Mouse (Mus musculus) Patski (cell line): ENCODE results near the gene Cdkl1. TPM values are rescaled to one million over a fixed set of nuclear protein-coding genes. Genes with fewer than 3 reads are reported as not detected.

Experiments used
- ATAC-seq: fragments of 100-300 bp; one replicate; pipeline ENCODE4 v1.8.0; 2021
- CTCF ChIA-PET: fragments of 350-600 bp; sonication (Branson Sonifier 250); formaldehyde crosslinking; loops from one replicate; lab custom pipeline; 2022; ENCODE audit warnings: inconsistent platforms; lab: Charles Lee
- POLR2A ChIA-PET: fragments of 350-600 bp; sonication (Branson Sonifier 250); formaldehyde crosslinking; loops from one replicate; lab custom pipeline; 2022; ENCODE audit warnings: antibody characterized with exemption, inconsistent platforms; lab: Charles Lee
- DNase-seq: peaks from one replicate; pipeline ENCODE4 v3.0.0-alpha.2; 2011; ENCODE audit warnings: low read depth, low spot score
- H3K27me3 ChIP-seq: fragments of 371-371 bp; one replicate; pipeline ENCODE4 v1.5.1; 2021
- CTCF ChIP-seq: fragments of 100-300 bp; IDR thresholded peaks from one replicate; pipeline ENCODE4 v1.5.1; 2021
- in situ Hi-C: fragments of 300-500 bp; cut with MboI; formaldehyde crosslinking; loops from 3 replicates; pipeline ENCODE4 v1.11.1; 2018; ENCODE audit warnings: low pct_unique_long_range_greater_than_20kb, mixed read lengths
- polyA plus RNA-seq: library from polyadenylated mRNA; unstranded; gene quantifications from one replicate; pipeline ENCODE4 v1.2.3, GENCODE M21; 2021

Cdkl1 gene
- polyA plus RNA-seq, 1 experiment from 2014 or later: 1.3 TPM

- in situ Hi-C loops: no loop called here
- CTCF ChIA-PET: no interaction called here
- ATAC-seq (no peak), DNase-seq (no peak)
- TF ChIP-seq CTCF: no peak
- POLR2A ChIA-PET: no interaction called here
- H3K27me3 ChIP-seq: no peaks in the 10 kb centered on the region
Measured at GRCm38 (mm10) chr12:69766185-69766904, 24.7 kb downstream of the Cdkl1 start.

- no peaks in the 10 kb centered on the region for H3K27me3 ChIP-seq
- ChIA-PET CTCF (no interaction called here), POLR2A (no interaction called here)
- TF ChIP-seq CTCF: no peak
- DNase-seq: no peak
- no peak for ATAC-seq
- in situ Hi-C loops: no loop called here
Measured at GRCm38 (mm10) chr12:69765543-69765942, 25.5 kb downstream of the Cdkl1 start.

- ChIA-PET CTCF (interaction anchor here (0.6 kb wide), 1 partner anchor 16 kb away, joined by 3 read pairs; no protein-coding TSS in a partner anchor), POLR2A (no interaction called here)
- ATAC-seq (no peak), DNase-seq (no peak)
- H3K27me3 ChIP-seq: no peaks in the 10 kb centered on the region
- no peak for TF ChIP-seq CTCF
- in situ Hi-C loops: no loop called here
Measured at GRCm38 (mm10) chr12:69761603-69762002, 29.5 kb downstream of the Cdkl1 start.

GRCm38 (mm10) chr12:69760743-69761406, 30.2 kb downstream of the Cdkl1 start:
- in situ Hi-C loops: no loop called here
- no peaks in the 10 kb centered on the region for H3K27me3 ChIP-seq
- TF ChIP-seq CTCF: no peak
- DNase-seq: no peak
- ATAC-seq: no peak
- ChIA-PET POLR2A (no interaction called here), CTCF (no interaction called here)

GRCm38 (mm10) chr12:69760014-69760413, 31.1 kb downstream of the Cdkl1 start:
- H3K27me3 ChIP-seq: no peaks in the 10 kb centered on the region
- in situ Hi-C loops: no loop called here
- ChIA-PET CTCF (no interaction called here), POLR2A (no interaction called here)
- ATAC-seq (no peak), DNase-seq (no peak)
- TF ChIP-seq CTCF: no peak

- no peak for TF ChIP-seq CTCF
- no peak for ATAC-seq
- no peak for DNase-seq
- in situ Hi-C loops: loop anchor here (5.0 kb wide), 1 partner anchor 128 kb away; no protein-coding TSS in a partner anchor
- H3K27me3 ChIP-seq: no peaks in the 10 kb centered on the region
- ChIA-PET POLR2A (interaction anchor here (0.6 to 1.1 kb wide), 2 partner anchors 8 to 54 kb away, joined by 3 to 4 read pairs; no protein-coding TSS in a partner anchor), CTCF (interaction anchor here (0.8 to 0.9 kb wide), 2 partner anchors 13 to 135 kb away, joined by 3 to 4 read pairs; no protein-coding TSS in a partner anchor)
Measured at GRCm38 (mm10) chr12:69759267-69759885, 31.7 kb downstream of the Cdkl1 start.

GRCm38 (mm10) chr12:69758221-69759185, 32.6 kb downstream of the Cdkl1 start:
- in situ Hi-C loops: loop anchor here (5.0 kb wide), 1 partner anchor 129 kb away; no protein-coding TSS in a partner anchor
- ATAC-seq: no peak
- no peak for DNase-seq
- TF ChIP-seq CTCF: no peak
- ChIA-PET POLR2A (interaction anchor here (0.6 to 1.1 kb wide), 3 partner anchors 9 to 134 kb away, joined by 3 to 4 read pairs (median 3); partner anchors contain the start of genes Atl1 and Map4k5), CTCF (interaction anchor here (0.6 to 1.6 kb wide), 11 partner anchors 10 to 147 kb away, joined by 3 to 4 read pairs (median 3); no protein-coding TSS in a partner anchor)
- H3K27me3 ChIP-seq: no peaks in the 10 kb centered on the region

GRCm38 (mm10) chr12:69757418-69758141, 33.5 kb downstream of the Cdkl1 start:
- H3K27me3 ChIP-seq: no peaks in the 10 kb centered on the region
- peak; percentile 96 for TF ChIP-seq CTCF
- peak; percentile 73 for ATAC-seq
- CTCF ChIA-PET: interaction anchor here (0.6 to 1.6 kb wide), 10 partner anchors 11 to 148 kb away, joined by 3 to 4 read pairs (median 3); no protein-coding TSS in a partner anchor
- POLR2A ChIA-PET: interaction anchor here (1.1 kb wide), 1 partner anchor 135 kb away, joined by 3 read pairs; the partner anchor contains the start of genes Atl1 and Map4k5
- DNase-seq: no peak
- in situ Hi-C loops: loop anchor here (5.0 kb wide), 1 partner anchor 130 kb away; no protein-coding TSS in a partner anchor

GRCm38 (mm10) chr12:69756015-69756414, 35.1 kb downstream of the Cdkl1 start:
- ATAC-seq: no peak
- ChIA-PET POLR2A (no interaction called here), CTCF (interaction anchor here (1.3 kb wide), 1 partner anchor 11 kb away, joined by 3 read pairs; no protein-coding TSS in a partner anchor)
- in situ Hi-C loops: loop anchor here (5.0 kb wide), 1 partner anchor 131 kb away; no protein-coding TSS in a partner anchor
- no peak for DNase-seq
- H3K27me3 ChIP-seq: no peaks in the 10 kb centered on the region
- no peak for TF ChIP-seq CTCF
